Mouse (Mus musculus) limb, embryonic 14.5 days (tissue): Measurements from ENCODE around the gene Slc6a8. TPM values are rescaled to one million over a fixed set of nuclear protein-coding genes. Genes with fewer than 3 reads are reported as not detected.
A peak's percentile ranks its signal among the peaks of the same experiment; 100 is the strongest.

Experiments used
- ATAC-seq: fragments of 200-750 bp; cut with Nextera tagmentation; 2 replicates; pipeline ENCODE4 v1.8.0; 2017; ENCODE audit warnings: low read depth, moderate number of reproducible peaks, moderate TSS enrichment; ENCODE audit not compliant: low FRiP score
- DNase-seq: peaks from one replicate; pipeline ENCODE4 v3.0.0-alpha.2; 2015; ENCODE audit warnings: low spot score
- H3K27ac ChIP-seq: fragments of 300-500 bp; sonication (generic); replicated peaks from 2 replicates; pipeline ENCODE4 v1.5.1; 2014; ENCODE audit warnings: low read depth, mild to moderate bottlenecking, low read length, moderate library complexity, mixed read lengths
- H3K27me3 ChIP-seq: fragments of 300-500 bp; sonication (generic); 2 replicates; pipeline ENCODE4 v1.6.1; 2014; ENCODE audit warnings: low read length, mixed read lengths; ENCODE audit not compliant: control insufficient read depth, insufficient read depth
- H3K36me3 ChIP-seq: fragments of 300-500 bp; sonication (generic); 2 replicates; pipeline ENCODE4 v1.6.1; 2014; ENCODE audit warnings: mild to moderate bottlenecking, low read length, moderate library complexity, mixed read lengths; ENCODE audit not compliant: control insufficient read depth, insufficient read depth
- H3K4me1 ChIP-seq: fragments of 300-500 bp; sonication (generic); 2 replicates; pipeline ENCODE4 v1.6.1; 2014; ENCODE audit warnings: antibody characterized with exemption, low read length, mixed read lengths; ENCODE audit not compliant: control insufficient read depth, insufficient read depth
- H3K4me2 ChIP-seq: fragments of 300-500 bp; sonication (generic); replicated peaks from 2 replicates; pipeline ENCODE4 v1.6.1; 2014; ENCODE audit warnings: low read depth, mild to moderate bottlenecking, low read length, moderate library complexity; ENCODE audit not compliant: severe bottlenecking
- H3K4me3 ChIP-seq: fragments of 300-500 bp; sonication (generic); replicated peaks from 2 replicates; pipeline ENCODE4 v1.5.1; 2014; ENCODE audit warnings: low read length
- H3K9ac ChIP-seq: fragments of 300-500 bp; sonication (generic); 2 replicates; pipeline ENCODE4 v1.6.1; 2014; ENCODE audit warnings: mild to moderate bottlenecking, low read depth, low read length, moderate library complexity; ENCODE audit not compliant: severe bottlenecking
- H3K9me3 ChIP-seq: fragments of 300-500 bp; sonication (generic); 2 replicates; pipeline ENCODE4 v1.6.1; 2016; ENCODE audit warnings: low read length; ENCODE audit not compliant: control insufficient read depth
- POLR2A ChIP-seq: fragments of 200-500 bp; IDR thresholded peaks from 2 replicates; pipeline ENCODE4 v1.8.0; 2012; ENCODE audit warnings: inconsistent platforms, mild to moderate bottlenecking, moderate library complexity, borderline replicate concordance; ENCODE audit not compliant: insufficient read depth, insufficient read length; ENCODE audit errors: extremely low read depth
- WGBS: fragments of 180-500 bp; shearing (Covaris S2); extraction: QIAGEN DNeasy Blood & Tissue Kit; methylation state at CpG from one replicate; pipeline ENCODE4 v1.1.7; 2014; 5-methylcytosine and 5-hydroxymethylcytosine counted together
- polyA plus RNA-seq, 2 experiments: library from polyadenylated mRNA; depleted of rRNA in 1 of 2; stranded (reverse) in 1 of 2; unstranded in 1 of 2; fragments of >200 nt; fragmentation: Nextera tagmentation in 1 of 2; extraction: Ambion mirVana in 1 of 2; gene quantifications; 2 replicates each; pipeline versions ENCODE4 v1.2.1 to v1.2.3; 2012 to 2014

Slc6a8 gene
- polyA plus RNA-seq, 2 experiments = 11.9 to 71.9 TPM

DNA sequence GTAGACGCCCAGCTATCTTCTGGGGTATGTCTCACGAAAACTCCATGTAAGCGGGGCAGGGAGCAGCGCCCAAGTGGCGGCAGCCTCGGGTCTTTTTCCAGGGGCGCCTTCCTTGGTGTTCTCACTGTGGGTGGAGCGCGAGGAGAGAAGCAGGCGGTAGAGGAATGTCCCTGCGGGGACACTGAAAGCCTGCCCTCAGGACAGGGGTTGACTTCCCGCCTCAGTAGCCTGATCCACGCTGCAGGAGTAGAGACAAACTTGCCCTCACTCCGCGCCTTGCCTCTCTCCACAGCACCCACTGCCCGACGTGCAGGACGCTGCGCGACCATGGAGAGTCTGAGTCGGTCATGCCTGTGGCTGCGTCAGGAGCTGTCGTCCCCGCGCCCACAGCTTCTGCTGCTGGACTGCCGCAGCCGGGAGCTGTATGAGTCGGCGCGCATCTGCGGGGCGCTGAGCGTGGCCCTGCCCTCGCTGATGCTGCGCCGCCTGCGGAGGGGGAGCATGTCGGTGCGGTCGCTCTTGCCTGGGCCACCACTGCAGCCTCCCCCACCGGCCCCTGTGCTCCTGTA is 33.0 kb upstream of the Slc6a8 start:
- Histone ChIP-seq H3K9me3 (no peaks in the 10 kb centered on the region), H3K27ac (no peak overlapping the region), H3K36me3 (no peaks in the 10 kb centered on the region), H3K4me2 (peak overlapping the region; percentile 60), H3K9ac (peak overlapping the region; percentile 52; the same call in 1 of the 2 replicates), H3K27me3 (peaks cover 24% of the 10 kb centered on the region; the same call in 1 of the 2 replicates), H3K4me1 (no peaks in the 10 kb centered on the region), H3K4me3 (peak overlapping the region; percentile 37)
- 15% methylated on average over 26 of the region's 41 CpGs for WGBS
- no peak for TF ChIP-seq POLR2A
- ATAC-seq = no peak; the same call in 1 of the 2 replicates
- no peak for DNase-seq

DNA sequence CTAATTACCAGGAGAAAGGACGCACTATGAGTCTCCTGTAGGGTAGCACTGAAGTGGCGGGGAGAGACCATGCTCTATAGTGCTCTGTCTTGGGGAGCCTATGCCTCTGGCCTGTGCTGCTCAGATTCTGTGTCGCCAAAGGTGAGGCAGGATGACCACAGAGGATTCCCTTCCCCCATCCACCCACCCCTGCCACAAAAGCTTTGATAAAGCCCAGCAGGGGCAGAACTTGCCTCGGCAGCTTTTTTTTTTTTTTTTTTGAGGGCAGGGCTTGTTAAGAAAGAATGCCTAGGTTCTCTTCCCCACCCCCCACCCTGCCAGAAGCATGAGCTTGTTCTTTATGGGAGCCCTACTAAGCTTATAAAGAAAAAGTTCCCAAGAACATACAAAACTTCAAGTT is 27.8 kb upstream of the Slc6a8 start:
- H3K36me3 ChIP-seq = no peaks in the 10 kb centered on the region
- H3K4me1 ChIP-seq = no peaks in the 10 kb centered on the region
- H3K9ac ChIP-seq = no peak overlapping the region
- no peak overlapping the region for H3K4me2 ChIP-seq
- 0 out of 2 replicates have a peak, but pooled peaks cover 7% of the 10 kb centered on the region for H3K27me3 ChIP-seq
- ATAC-seq (no peak), DNase-seq (no peak)
- H3K9me3 ChIP-seq = no peaks in the 10 kb centered on the region
- TF ChIP-seq POLR2A = no peak
- no peak overlapping the region for H3K4me3 ChIP-seq
- no peak overlapping the region for H3K27ac ChIP-seq
- WGBS = 34% methylated on average over 4 of the region's 4 CpGs

DNA sequence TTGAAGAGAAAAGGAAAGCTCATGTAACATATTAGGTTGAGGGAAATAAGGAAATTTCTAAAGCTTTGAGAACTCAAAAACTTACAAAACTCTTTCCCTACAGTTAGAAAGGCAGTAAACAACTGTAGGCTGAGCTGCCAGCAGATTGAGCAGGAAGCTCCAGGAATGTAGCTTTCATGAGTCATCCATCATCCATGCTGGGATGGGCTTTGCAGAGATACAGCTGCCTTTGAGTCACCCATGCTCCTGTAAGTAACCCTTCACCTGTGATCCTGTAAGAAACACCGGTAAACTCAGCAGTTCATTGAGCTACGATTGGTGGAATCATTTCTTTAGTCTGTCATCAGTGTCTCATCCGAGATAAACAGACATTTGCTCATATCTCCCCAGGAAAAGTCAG is 22.1 kb upstream of the Slc6a8 start:
- TF ChIP-seq POLR2A = no peak
- Histone ChIP-seq H3K4me3 (no peak overlapping the region), H3K9ac (no peak overlapping the region), H3K27me3 (no peaks in the 10 kb centered on the region), H3K4me2 (no peak overlapping the region), H3K9me3 (no peaks in the 10 kb centered on the region), H3K27ac (no peak overlapping the region), H3K4me1 (no peaks in the 10 kb centered on the region), H3K36me3 (no peaks in the 10 kb centered on the region)
- WGBS = 77% methylated on average over 3 of the region's 3 CpGs
- no peak for ATAC-seq
- no peak for DNase-seq

DNA sequence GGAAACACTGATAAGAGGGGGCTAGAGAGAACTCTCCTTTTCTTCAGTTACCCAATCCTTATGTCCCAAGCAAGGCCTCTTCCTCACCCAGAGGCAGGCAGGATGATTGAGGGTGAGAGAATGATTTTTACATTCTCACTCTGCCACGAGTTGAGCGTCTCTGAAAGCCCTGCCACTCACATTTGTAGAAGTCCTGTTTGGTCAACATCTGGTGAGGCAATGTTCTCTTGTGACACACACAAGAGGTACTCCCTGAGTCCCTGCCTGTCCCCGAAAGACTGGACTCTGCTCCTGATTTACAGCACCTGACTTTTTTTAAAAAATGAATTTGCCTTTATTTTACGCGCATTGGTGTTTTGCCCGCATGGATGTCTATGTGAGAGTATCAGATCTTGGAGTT is 19.6 kb upstream of the Slc6a8 start:
- H3K9me3 ChIP-seq = no peaks in the 10 kb centered on the region
- H3K4me2 ChIP-seq = no peak overlapping the region
- no peaks in the 10 kb centered on the region for H3K36me3 ChIP-seq
- no peaks in the 10 kb centered on the region for H3K27me3 ChIP-seq
- ATAC-seq (no peak), DNase-seq (no peak)
- no peak overlapping the region for H3K27ac ChIP-seq
- H3K9ac ChIP-seq = no peak overlapping the region
- no peak overlapping the region for H3K4me3 ChIP-seq
- H3K4me1 ChIP-seq = no peaks in the 10 kb centered on the region
- WGBS = 76% methylated on average over 6 of the region's 6 CpGs
- no peak for TF ChIP-seq POLR2A

DNA sequence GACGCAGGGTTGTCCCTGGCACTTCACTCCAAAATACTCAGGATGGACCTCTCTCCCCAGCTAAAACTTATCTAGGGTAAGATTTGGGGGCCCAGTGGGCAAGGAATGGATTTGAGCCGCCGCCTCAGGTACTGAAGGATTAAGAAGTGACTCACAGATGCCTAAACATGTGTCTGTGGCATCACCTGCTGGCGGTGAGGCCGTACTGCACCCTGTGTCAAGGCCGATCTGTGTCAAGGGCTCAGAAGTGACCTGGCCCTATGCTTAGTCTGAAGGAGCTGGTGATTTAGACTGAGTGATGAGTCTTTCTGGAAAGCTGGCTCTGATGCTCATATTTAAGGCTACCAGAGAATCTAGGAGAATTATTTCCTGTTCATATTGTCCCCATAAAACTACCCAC is 18.8 kb upstream of the Slc6a8 start:
- Histone ChIP-seq H3K9ac (no peak overlapping the region), H3K4me2 (no peak overlapping the region), H3K9me3 (no peaks in the 10 kb centered on the region), H3K4me1 (no peaks in the 10 kb centered on the region), H3K4me3 (no peak overlapping the region), H3K36me3 (no peaks in the 10 kb centered on the region), H3K27ac (no peak overlapping the region), H3K27me3 (no peaks in the 10 kb centered on the region)
- DNase-seq (peak; percentile 71), ATAC-seq (peak; percentile 71)
- TF ChIP-seq POLR2A = no peak
- 26% methylated on average over 6 of the region's 6 CpGs for WGBS
